Mouse (Mus musculus) T-cell, adult 2 months (primary cell): ENCODE results near the gene Fbxw24.
"Not testable (repeated sequence)": the region's sequence is repeated elsewhere in the genome, so short reads cannot be mapped to it uniquely, and the experiment has no call there.

ENCODE experiments used
- DNase-seq: peaks from one replicate; pipeline ENCODE4 v3.0.0; 2022; ENCODE audit warnings: low spot score

Fbxw24 gene

GRCm38 (mm10) chr9:109625957-109626356 lies at the start of gene Fbxw24:
Gene Fbxw24, minus strand, starts transcription at chr9:109626057.
- not testable (repeated sequence) for DNase-seq

GRCm38 (mm10) chr9:109664552-109664951 lies 38.7 kb upstream of the Fbxw24 start, which contains the start of gene Fbxw25:
Gene Fbxw25, minus strand, starts transcription at chr9:109664652.
- not testable (repeated sequence) for DNase-seq

GRCm38 (mm10) chr9:109606837-109607236 lies 19.0 kb downstream of the Fbxw24 start:
- not testable (repeated sequence) for DNase-seq

GRCm38 (mm10) chr9:109602128-109602527 lies 23.7 kb downstream of the Fbxw24 start:
- not testable (repeated sequence) for DNase-seq

GRCm38 (mm10) chr9:109597226-109597625 lies 28.6 kb downstream of the Fbxw24 start:
- no peak for DNase-seq

GRCm38 (mm10) chr9:109594866-109595265 lies 31.0 kb downstream of the Fbxw24 start:
- no peak for DNase-seq

GRCm38 (mm10) chr9:109568162-109568561 lies 57.7 kb downstream of the Fbxw24 start, which contains the start of gene Fbxw15:
Gene Fbxw15, minus strand, starts transcription at chr9:109568262.
- not testable (repeated sequence) for DNase-seq

GRCm38 (mm10) chr9:109565546-109565945 lies 60.3 kb downstream of the Fbxw24 start:
- DNase-seq, result no peak

- not testable (repeated sequence) for DNase-seq
Observed at GRCm38 (mm10) chr9:109562106-109562505, 63.8 kb downstream of the Fbxw24 start.

GRCm38 (mm10) chr9:109552483-109552882 lies 73.4 kb downstream of the Fbxw24 start:
- no peak for DNase-seq
